Mouse (Mus musculus) urinary bladder, adult 18-20 months (tissue): ENCODE data around the gene March6.

Source experiments
- DNase-seq, 2 experiments: peaks; one replicate each; pipeline ENCODE4 v3.0.0; 2022; ENCODE audit warnings: low spot score in 2 of 2, mixed read lengths in 2 of 2

The March6 gene

DNA sequence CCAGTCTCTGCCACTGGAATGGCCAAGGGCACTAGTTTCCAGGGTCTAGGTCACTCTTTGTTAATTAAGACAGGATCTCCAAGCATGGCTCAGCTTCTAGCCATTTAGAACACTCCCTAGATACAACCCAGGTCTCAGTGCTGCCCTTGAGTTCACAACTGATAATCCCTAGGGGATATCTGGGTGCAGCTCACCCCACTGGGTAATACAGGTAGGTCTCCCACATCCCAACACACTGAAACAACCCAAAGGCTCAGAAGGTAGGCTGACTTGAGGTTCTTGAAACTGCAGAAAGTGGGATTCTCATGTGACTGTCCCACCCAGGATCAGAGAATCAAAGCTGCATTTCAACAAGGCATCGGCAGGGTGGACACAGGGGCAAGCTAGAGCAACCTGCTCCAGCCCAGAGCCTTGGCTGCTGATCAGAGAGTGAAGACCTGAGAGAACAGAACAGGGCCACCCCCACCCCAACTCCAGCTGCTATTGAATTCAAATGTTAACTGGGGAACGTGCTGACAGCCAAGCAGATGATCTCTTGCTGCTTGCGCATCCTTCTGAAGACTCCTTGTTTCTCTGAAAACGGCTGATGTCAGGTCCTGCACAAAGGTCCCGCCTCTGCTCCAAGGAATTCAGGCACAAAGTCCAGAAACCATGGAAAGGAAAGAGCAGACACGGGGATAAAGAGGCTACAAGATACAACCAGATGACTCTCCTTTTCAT is 116.5 kb downstream of the March6 start:
- no peak for DNase-seq

DNA sequence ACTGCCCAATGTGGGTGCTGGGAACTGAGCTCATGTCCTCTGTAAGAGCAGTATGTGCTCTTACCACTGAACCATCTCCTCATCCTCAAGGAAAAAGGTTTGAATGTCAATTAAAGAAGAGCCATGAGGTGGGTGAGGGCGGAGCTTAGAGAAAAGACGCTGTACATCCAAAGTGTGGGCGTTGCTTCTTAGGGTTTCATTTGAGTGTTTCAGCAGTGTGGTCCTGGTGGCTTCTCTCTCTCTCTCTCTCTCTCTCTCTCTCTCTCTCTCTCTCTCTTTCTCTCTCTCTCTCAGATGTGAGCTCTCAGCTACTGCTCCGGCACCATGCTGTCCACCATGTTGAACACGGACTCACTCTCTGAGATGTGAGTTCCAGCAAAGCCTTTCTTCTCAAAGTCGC is 117.2 kb downstream of the March6 start:
- no peak for DNase-seq

DNA sequence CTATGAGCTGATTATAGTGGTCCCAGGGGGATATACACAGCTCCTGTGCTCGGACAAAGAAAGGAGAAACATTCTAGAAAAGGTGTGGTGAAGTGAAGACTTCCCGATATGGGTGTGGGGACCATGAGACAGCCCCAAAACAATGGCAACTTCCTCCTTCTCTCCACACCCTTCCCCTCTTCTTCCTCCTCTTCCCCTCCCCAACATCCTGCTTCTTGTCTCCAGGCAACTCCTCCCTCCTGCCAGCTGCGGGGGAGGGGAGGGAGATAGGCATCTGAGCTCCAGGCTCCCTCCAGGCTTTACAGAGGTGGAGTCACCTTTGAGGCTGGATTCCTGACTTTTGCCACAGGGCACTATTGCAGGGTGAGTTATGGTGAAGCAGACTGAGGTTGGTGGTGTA is 117.9 kb downstream of the March6 start:
- no peak for DNase-seq

DNA sequence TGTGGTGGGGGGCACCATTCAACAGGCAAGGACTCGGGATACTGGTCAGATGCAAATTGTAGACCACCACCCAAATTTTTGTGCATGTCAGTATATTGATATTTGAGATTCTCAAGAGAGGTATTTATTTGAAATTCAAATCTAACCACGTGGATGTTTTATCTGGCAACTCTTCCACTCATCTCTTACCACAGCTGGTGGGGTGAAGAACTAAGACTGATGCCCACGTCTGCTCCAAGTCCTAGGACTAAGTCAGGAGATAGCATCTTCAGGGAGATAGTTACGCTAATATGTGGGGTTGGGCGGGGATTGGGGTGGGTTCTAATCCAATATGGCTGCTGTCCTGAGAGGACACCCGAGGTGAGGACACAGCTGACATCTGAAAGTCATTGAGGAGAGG is 118.4 kb downstream of the March6 start:
- no peak for DNase-seq

DNA sequence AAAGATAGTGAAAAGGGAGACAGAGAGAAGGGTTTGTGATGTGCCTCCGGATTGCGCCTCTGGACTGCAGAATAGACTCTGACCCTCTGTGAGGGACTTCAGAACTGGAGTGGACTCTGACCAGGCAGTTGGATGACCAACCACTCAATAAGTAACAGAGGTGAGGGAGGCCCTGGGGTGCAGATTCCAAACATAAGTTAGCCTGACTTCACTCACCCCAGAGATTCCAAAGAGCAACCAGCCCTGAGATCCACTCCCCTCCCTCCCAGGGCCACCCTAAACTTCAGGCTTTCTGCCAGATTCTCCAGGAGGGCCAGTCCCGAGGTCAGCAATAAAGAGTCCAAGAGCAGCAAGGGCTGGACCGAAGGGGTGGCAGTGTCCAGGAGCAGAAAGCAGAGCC is 123.4 kb downstream of the March6 start:
- DNase-seq: no peak

DNA sequence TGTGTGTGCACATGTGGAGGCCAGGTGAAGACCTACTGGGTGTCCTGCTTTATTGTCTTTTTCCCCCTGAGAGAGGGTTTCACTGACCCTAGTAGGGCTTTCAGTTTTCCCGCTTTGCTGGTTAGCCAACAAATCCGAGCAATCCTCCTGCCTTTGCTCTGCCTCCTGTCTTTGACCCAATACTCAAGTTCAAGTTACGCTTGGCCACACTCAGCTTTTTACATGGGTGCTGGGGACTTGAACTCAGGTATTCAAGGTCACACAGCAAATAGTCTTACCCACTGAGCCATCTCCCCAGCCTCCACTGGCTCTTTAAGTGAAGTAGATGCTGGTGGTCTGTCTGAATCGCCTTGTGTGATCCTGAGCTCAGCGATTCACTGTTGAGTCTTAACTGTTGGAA is 124.0 kb downstream of the March6 start:
- no peak for DNase-seq
